Mouse (Mus musculus) neural tube, embryonic 12.5 days (tissue): ENCODE measurements around the gene Ptprn. TPM values are rescaled to one million over a fixed set of nuclear protein-coding genes. Genes with fewer than 3 reads are reported as not detected.

Source experiments
- ATAC-seq: fragments of 200-750 bp; cut with Nextera tagmentation; 2 replicates; pipeline ENCODE4 v1.8.0; 2017; ENCODE audit warnings: low read depth, mild to moderate bottlenecking, moderate TSS enrichment, moderate library complexity; ENCODE audit not compliant: low FRiP score
- H3K27ac ChIP-seq: fragments of 300-500 bp; sonication (generic); 2 replicates; pipeline ENCODE4 v1.5.1; 2016
- H3K27me3 ChIP-seq: fragments of 300-500 bp; sonication (generic); replicated peaks from 2 replicates; pipeline ENCODE4 v1.6.1; 2016; ENCODE audit warnings: mild to moderate bottlenecking
- H3K36me3 ChIP-seq: fragments of 300-500 bp; sonication (generic); 2 replicates; pipeline ENCODE4 v1.6.1; 2016; ENCODE audit warnings: mild to moderate bottlenecking
- H3K4me1 ChIP-seq: fragments of 300-500 bp; sonication (generic); 2 replicates; pipeline ENCODE4 v1.6.1; 2016
- H3K4me2 ChIP-seq: fragments of 300-500 bp; sonication (generic); replicated peaks from 2 replicates; pipeline ENCODE4 v1.6.1; 2016; ENCODE audit warnings: mild to moderate bottlenecking
- H3K4me3 ChIP-seq: fragments of 300-500 bp; sonication (generic); 2 replicates; pipeline ENCODE4 v1.5.1; 2016
- H3K9ac ChIP-seq: fragments of 300-500 bp; sonication (generic); 2 replicates; pipeline ENCODE4 v1.6.1; 2016; ENCODE audit warnings: mild to moderate bottlenecking
- H3K9me3 ChIP-seq: fragments of 300-500 bp; sonication (generic); 2 replicates; pipeline ENCODE4 v1.6.1; 2016; ENCODE audit warnings: mild to moderate bottlenecking
- WGBS: fragments of 180-500 bp; shearing (Covaris S2); methylation state at CpG from one replicate; pipeline ENCODE4 v1.1.7; 2016; 5-methylcytosine and 5-hydroxymethylcytosine counted together
- polyA plus RNA-seq: library from polyadenylated mRNA; unstranded; fragments of >200 nt; fragmentation: Nextera tagmentation; extraction: Ambion mirVana; gene quantifications from 2 replicates; pipeline ENCODE4 v1.2.1, GENCODE M21; 2016

Ptprn gene
- polyA plus RNA-seq, 1 experiment from 2014 or later, result 13.8 TPM

DNA sequence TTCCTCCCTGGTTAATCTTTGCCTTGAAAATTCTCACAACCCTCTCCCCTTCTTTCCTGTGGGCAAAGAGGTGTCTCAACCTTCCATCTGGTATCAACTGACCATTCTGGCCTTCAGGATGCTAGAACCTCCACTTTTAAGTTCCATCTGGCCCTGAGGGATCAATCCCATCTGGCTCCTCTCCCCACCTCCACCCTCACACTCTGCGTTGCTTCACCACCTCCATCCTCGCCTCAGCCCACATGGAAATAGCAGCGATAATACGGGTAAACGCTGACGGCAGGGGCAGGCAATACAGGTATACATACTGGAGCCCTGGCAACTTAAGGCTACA is 46.4 kb downstream of the Ptprn start:
- WGBS, result 2% methylated on average over 6 of the region's 6 CpGs
- Histone ChIP-seq H3K27ac (no peak overlapping the region), H3K9ac (peak overlapping the region; percentile 30; the same call in 1 of the 2 replicates), H3K4me2 (peak overlapping the region; percentile 87), H3K4me1 (peaks cover 18% of the 10 kb centered on the region), H3K4me3 (no peak overlapping the region), H3K36me3 (peaks cover 30% of the 10 kb centered on the region), H3K9me3 (no peaks in the 10 kb centered on the region), H3K27me3 (peaks cover 65% of the 10 kb centered on the region)
- no peak for ATAC-seq

- 78% methylated on average over 13 of the region's 13 CpGs for WGBS
- Histone ChIP-seq H3K9ac (no peak overlapping the region), H3K27ac (no peak overlapping the region), H3K4me3 (no peak overlapping the region), H3K27me3 (peaks cover 57% of the 10 kb centered on the region), H3K4me2 (no peak overlapping the region), H3K9me3 (no peaks in the 10 kb centered on the region), H3K4me1 (peaks cover 26% of the 10 kb centered on the region), H3K36me3 (peaks cover 38% of the 10 kb centered on the region)
- no peak for ATAC-seq
These were observed 47.3 kb downstream of the Ptprn start for GRCm38 (mm10) chr1:75216797-75217585.

DNA sequence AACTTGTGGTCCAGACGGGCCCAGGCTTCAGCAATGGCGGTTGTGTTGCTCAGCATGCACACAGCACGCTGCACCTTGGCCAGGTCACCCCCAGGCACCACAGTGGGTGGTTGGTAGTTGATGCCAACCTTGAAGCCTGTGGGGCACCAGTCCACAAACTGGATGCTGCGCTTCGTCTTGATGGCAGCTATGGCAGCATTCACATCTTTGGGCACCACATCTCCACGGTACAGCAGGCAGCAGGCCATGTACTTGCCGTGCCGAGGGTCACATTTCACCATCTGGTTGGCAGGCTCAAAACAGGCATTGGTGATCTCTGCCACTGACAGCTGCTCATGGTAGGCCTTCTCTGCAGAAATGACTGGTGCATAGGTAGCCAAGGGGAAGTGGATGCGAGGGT is 48.5 kb downstream of the Ptprn start:
- H3K9me3 ChIP-seq, result no peaks in the 10 kb centered on the region
- no peak overlapping the region for H3K4me2 ChIP-seq
- WGBS, result 94% methylated on average over 9 of the region's 9 CpGs
- peaks cover 49% of the 10 kb centered on the region for H3K27me3 ChIP-seq
- no peak overlapping the region for H3K9ac ChIP-seq
- H3K4me3 ChIP-seq, result no peak overlapping the region
- H3K4me1 ChIP-seq, result peaks cover 35% of the 10 kb centered on the region
- peaks cover 40% of the 10 kb centered on the region for H3K36me3 ChIP-seq
- no peak overlapping the region for H3K27ac ChIP-seq
- ATAC-seq, result no peak

DNA sequence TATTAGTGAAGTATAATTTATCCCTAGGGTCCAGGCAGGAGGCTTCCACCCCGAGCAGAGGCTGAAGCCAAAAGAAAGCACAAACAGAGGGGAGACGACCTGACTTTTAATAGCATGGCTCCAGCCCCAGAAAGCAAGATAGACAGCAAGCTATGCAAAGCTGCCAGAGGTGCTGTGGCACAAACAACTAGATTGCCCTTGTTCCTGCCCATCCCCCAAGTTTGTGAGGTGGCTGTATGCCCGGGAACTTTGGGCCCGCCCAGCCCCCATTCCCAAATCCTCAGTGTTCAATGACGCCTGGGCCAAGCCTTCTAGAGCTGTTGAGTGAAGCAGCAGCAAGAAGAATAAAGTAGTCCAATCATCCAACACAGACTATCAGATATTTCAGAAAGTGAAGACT is 49.4 kb downstream of the Ptprn start:
- H3K4me2 ChIP-seq, result no peak overlapping the region
- peaks cover 40% of the 10 kb centered on the region for H3K27me3 ChIP-seq
- no peaks in the 10 kb centered on the region for H3K9me3 ChIP-seq
- no peak for ATAC-seq
- H3K4me1 ChIP-seq, result peaks cover 40% of the 10 kb centered on the region
- no peak overlapping the region for H3K9ac ChIP-seq
- WGBS, result 70% methylated on average over 5 of the region's 5 CpGs
- H3K36me3 ChIP-seq, result peaks cover 40% of the 10 kb centered on the region
- H3K4me3 ChIP-seq, result no peak overlapping the region
- H3K27ac ChIP-seq, result no peak overlapping the region

GRCm38 (mm10) chr1:75214442-75214841 is 49.9 kb downstream of the Ptprn start:
- H3K4me1 ChIP-seq, result peaks cover 39% of the 10 kb centered on the region
- no peaks in the 10 kb centered on the region for H3K9me3 ChIP-seq
- no peak overlapping the region for H3K4me2 ChIP-seq
- no peak overlapping the region for H3K4me3 ChIP-seq
- 83% methylated on average over 2 of the region's 2 CpGs for WGBS
- H3K27me3 ChIP-seq, result peaks cover 36% of the 10 kb centered on the region
- peaks cover 40% of the 10 kb centered on the region for H3K36me3 ChIP-seq
- H3K27ac ChIP-seq, result no peak overlapping the region
- ATAC-seq, result no peak
- H3K9ac ChIP-seq, result no peak overlapping the region

GRCm38 (mm10) chr1:75213096-75213495 is 51.2 kb downstream of the Ptprn start:
- peaks cover 40% of the 10 kb centered on the region for H3K36me3 ChIP-seq
- H3K4me1 ChIP-seq, result peaks cover 40% of the 10 kb centered on the region
- no peak for ATAC-seq
- no peaks in the 10 kb centered on the region for H3K9me3 ChIP-seq
- peaks cover 26% of the 10 kb centered on the region for H3K27me3 ChIP-seq
- H3K4me3 ChIP-seq, result no peak overlapping the region
- no peak overlapping the region for H3K27ac ChIP-seq
- H3K9ac ChIP-seq, result no peak overlapping the region
- H3K4me2 ChIP-seq, result no peak overlapping the region
- WGBS, result 96% methylated on average over 7 of the region's 7 CpGs

- Histone ChIP-seq H3K4me3 (no peak overlapping the region), H3K4me2 (no peak overlapping the region; the same call in 1 of the 2 replicates), H3K27me3 (peaks cover 20% of the 10 kb centered on the region), H3K4me1 (peaks cover 37% of the 10 kb centered on the region), H3K9ac (no peak overlapping the region), H3K27ac (no peak overlapping the region), H3K36me3 (peaks cover 40% of the 10 kb centered on the region), H3K9me3 (no peaks in the 10 kb centered on the region)
- whole genome bisulfite sequencing, result 84% methylated on average over 4 of the region's 4 CpGs
- no peak for ATAC-seq
These were observed 51.8 kb downstream of the Ptprn start for GRCm38 (mm10) chr1:75212542-75212941.

DNA sequence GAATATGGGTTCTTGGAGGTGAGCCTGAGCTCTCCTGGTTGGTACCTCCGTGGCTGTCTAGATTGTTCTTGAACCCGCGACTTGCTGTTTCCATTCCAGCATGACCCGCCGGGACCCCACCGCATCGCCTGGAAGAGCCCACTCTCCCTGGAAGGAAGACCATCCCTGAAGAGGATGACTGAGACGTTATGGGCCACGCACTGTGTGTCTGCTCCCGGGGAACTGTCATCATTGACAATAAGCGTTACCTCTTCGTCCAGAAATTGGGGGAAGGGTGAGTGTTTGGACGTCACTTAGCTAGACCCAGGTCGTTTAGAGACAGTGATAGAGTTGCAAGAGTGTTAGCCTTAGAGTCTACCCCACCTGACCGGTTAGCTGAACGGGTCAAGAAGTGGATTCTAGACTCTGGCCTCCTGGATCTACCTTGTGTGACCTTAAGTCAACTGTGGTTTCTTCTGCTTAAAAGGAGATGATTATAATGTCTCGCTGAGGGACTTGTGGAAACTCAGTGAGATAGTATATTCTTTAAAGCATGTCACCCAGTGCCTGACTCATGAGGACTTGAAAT is 53.1 kb downstream of the Ptprn start:
- Histone ChIP-seq H3K4me2 (peak overlapping the region; percentile 97), H3K4me1 (peaks cover 37% of the 10 kb centered on the region), H3K27ac (no peak overlapping the region), H3K27me3 (peaks cover 10% of the 10 kb centered on the region), H3K4me3 (peak overlapping the region; percentile 98), H3K36me3 (peaks cover 40% of the 10 kb centered on the region), H3K9ac (peak overlapping the region; percentile 96), H3K9me3 (no peaks in the 10 kb centered on the region)
- peak; percentile 21; the same call in 1 of the 2 replicates for ATAC-seq
- WGBS, result 15% methylated on average over 17 of the region's 17 CpGs

- peak within 1 kb of the TSS; percentile 97 for H3K4me2 ChIP-seq
- peaks cover 36% of the 10 kb centered on the region for H3K36me3 ChIP-seq
- H3K9me3 ChIP-seq, result no peaks in the 10 kb centered on the region
- no peak within 1 kb of the TSS for H3K27ac ChIP-seq
- peaks cover 4% of the 10 kb centered on the region; the same call in 1 of the 2 replicates for H3K27me3 ChIP-seq
- H3K4me3 ChIP-seq, result peak within 1 kb of the TSS; percentile 98
- H3K4me1 ChIP-seq, result peaks cover 37% of the 10 kb centered on the region
- peak within 1 kb of the TSS; percentile 96 for H3K9ac ChIP-seq
- WGBS, result 7% methylated on average over 42 of the region's 42 CpGs
- ATAC-seq, result peak; percentile 96
These were observed 53.9 kb downstream of the Ptprn start, which contains the start of the genes Glb1l and Stk16 for GRCm38 (mm10) chr1:75210136-75211087. Gene Glb1l, minus strand, starts transcription at chr1:75210813. Gene Stk16, plus strand, starts transcription at chr1:75210838.

GRCm38 (mm10) chr1:75208967-75209678 is 55.2 kb downstream of the Ptprn start:
- Histone ChIP-seq H3K36me3 (peaks cover 23% of the 10 kb centered on the region), H3K4me2 (peak overlapping the region; percentile 97), H3K27me3 (peaks cover 4% of the 10 kb centered on the region; the same call in 1 of the 2 replicates), H3K4me3 (peak overlapping the region; percentile 14), H3K9ac (peak overlapping the region; percentile 42), H3K9me3 (no peaks in the 10 kb centered on the region), H3K27ac (no peak overlapping the region), H3K4me1 (peaks cover 37% of the 10 kb centered on the region)
- WGBS, result 14% methylated on average over 34 of the region's 34 CpGs
- no peak for ATAC-seq

- H3K4me3 ChIP-seq, result no peak overlapping the region
- H3K27me3 ChIP-seq, result no peaks in the 10 kb centered on the region
- no peak for ATAC-seq
- no peak overlapping the region for H3K4me2 ChIP-seq
- WGBS, result 89% methylated on average over 1 of the region's 1 CpGs
- H3K4me1 ChIP-seq, result no peaks in the 10 kb centered on the region
- H3K9ac ChIP-seq, result no peak overlapping the region
- H3K36me3 ChIP-seq, result peaks cover 38% of the 10 kb centered on the region
- no peak overlapping the region for H3K27ac ChIP-seq
- H3K9me3 ChIP-seq, result no peaks in the 10 kb centered on the region
These were observed 63.1 kb downstream of the Ptprn start for GRCm38 (mm10) chr1:75201236-75201635.
